Mouse (Mus musculus) common myeloid progenitor, adult 5-6 weeks (primary cell): ENCODE results near the gene Igfbp7. TPM values are rescaled to one million over a fixed set of nuclear protein-coding genes. Genes with fewer than 3 reads are reported as not detected.
A peak's percentile ranks its signal among the peaks of the same experiment; 100 is the strongest.

ENCODE experiments used
- ATAC-seq: replicated peaks from 2 replicates; pipeline ENCODE4 v1.8.0; 2016; ENCODE audit warnings: low read depth, mild to moderate bottlenecking, moderate TSS enrichment, inconsistent platforms; ENCODE audit not compliant: poor library complexity, severe bottlenecking
- total RNA-seq: library from RNA; stranded (forward); fragments of 200-1000, 187-1606 nt; gene quantifications from 2 replicates; pipeline ENCODE4 v1.2.3, GENCODE M21; 2017

Gene Igfbp7
- total RNA-seq, 1 experiment from 2014 or later, result 2.7 TPM

GRCm38 (mm10) chr5:77357405-77358149 lies 50.3 kb downstream of the Igfbp7 start:
- peak; percentile 79 for ATAC-seq

GRCm38 (mm10) chr5:77355307-77356265 lies 52.3 kb downstream of the Igfbp7 start:
- ATAC-seq, result no peak

- ATAC-seq, result peak; percentile 70
These were observed 53.5 kb downstream of the Igfbp7 start for GRCm38 (mm10) chr5:77354361-77354787.

- ATAC-seq, result no peak
These were observed 56.1 kb downstream of the Igfbp7 start for GRCm38 (mm10) chr5:77351691-77352090.

GRCm38 (mm10) chr5:77349971-77350658 lies 57.7 kb downstream of the Igfbp7 start:
- ATAC-seq, result no peak

DNA sequence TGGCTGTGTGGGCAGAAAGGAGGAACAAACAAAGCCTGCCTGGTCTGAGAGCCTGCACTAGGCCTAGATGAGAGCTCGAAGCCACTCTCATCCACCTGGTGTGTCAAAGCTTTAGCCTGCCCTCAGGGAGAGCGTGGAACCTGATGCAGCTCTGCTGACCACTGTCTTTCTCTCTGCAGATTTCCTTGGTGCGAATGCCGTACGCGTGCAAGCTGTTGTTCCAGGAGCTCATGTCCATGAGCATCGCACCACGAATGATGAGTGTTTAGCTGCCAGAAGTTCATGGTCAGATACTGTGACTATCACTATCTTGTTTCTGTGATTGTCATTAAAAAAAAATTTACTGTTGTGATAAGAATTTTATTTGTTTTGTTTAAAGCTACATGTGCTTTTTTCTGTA lies 58.9 kb downstream of the Igfbp7 start:
- ATAC-seq, result no peak

DNA sequence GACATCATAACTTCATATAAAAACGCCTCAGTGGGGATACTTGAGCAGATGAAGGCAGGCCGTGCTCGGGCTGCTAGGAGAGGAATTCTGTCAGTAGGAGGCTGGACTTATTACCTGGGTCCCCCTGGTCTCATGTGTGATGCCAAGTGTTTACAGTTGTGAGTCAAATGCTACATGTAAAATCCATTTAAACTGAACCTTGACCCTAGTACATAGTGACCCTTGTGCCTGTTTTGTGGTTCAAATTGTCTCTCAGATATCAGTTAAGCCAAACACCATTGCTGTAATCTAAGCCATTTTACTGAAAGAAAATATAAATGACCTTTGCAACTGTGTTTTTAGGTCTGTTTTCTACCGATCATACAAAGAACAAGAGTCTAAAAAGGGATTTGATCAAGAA lies 67.8 kb downstream of the Igfbp7 start:
- ATAC-seq, result no peak

DNA sequence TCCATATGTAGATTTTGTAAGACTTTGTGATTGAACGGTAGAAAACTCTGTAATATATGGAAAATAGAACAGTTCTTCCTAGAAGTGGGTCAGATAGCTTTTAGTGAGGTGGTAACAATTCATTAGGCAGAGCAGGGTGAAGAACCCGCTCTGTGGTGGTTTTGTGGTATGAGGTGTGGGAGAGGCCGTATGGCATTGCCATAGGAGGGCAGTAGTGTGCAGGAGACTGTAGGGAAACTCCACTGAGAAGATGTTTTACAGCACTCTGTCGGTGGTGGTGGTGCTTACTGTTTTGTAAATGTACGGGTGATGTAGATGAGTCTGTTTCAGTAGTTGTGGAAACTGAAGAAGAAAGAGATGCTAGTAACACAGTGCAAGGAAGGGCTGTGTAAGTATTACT lies 77.7 kb downstream of the Igfbp7 start:
- ATAC-seq, result peak; percentile 78

GRCm38 (mm10) chr5:77324936-77325335 lies 82.9 kb downstream of the Igfbp7 start:
- ATAC-seq, result no peak

DNA sequence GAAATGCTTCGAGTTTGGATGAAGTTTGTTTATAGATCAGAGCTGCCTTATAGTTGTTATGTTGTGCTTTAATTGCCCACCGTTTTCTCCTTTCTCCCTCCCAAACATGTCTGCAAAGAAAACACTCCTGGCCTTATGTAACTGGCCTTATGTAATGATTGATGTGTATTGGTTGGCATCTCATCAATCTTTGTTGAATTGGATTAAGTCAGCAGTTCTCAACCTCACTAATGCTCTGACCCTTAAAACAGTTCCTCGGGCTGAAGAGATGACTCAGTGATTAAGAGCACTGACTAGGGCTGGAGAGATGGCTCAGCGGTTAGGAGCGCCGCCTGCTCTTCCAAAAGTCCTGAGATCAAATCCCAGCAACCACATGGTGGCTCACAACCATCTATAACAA lies 92.9 kb downstream of the Igfbp7 start:
- no peak for ATAC-seq

- ATAC-seq, result no peak
These were observed 93.6 kb downstream of the Igfbp7 start for GRCm38 (mm10) chr5:77314206-77314605.

DNA sequence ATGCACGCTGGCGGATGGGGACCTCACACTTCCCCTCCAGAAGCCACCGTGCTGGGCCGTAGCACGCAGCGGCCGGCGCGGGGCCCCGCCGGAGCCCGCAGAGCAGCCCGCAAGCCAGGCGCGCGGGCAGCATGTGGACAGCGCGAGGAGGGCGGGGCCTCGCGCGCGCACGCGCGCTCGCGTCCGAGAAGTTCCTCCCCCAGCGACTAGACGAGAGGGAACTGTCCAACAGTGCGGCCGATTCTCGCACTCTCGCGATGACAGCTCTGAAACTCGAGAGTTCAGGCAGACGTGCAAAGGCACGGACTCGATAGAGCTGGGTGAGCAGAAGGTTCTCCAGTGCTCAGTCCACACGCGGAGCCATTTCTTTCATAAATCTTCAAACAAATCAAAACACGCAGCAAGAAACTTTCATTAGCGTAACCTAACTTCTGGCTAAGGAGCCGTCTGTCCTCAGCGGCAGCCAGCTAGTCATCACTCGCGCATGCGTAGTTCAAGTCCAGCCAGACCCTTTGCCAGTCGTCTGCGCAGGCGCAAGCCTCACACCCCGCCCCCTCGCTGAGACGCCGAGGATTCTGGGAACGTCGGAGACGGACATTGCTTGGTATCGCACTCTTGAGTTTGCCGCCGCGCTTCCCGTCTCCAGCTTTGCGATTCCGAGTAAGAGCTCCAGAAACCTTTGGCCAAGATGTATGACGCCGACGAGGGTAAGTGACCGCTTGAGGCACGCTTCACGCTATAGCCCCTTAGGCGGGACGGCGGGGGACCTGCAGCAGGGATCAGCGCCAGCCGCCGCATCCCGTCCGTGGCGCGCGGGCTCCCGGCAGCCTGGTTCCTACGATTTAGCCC lies 97.7 kb downstream of the Igfbp7 start, which contains the start of the genes Noa1 and Polr2b:
TSS of gene Noa1 (minus strand) at position 161 of the 849 bp plus-strand sequence.
TSS of gene Polr2b (plus strand) at position 224 of the 849 bp plus-strand sequence.
- ATAC-seq, result peak; percentile 86

GRCm38 (mm10) chr5:77309051-77309906 lies 98.6 kb downstream of the Igfbp7 start:
- ATAC-seq, result peak; percentile 26

- no peak for ATAC-seq
These were observed 99.9 kb downstream of the Igfbp7 start for GRCm38 (mm10) chr5:77307821-77308553.

GRCm38 (mm10) chr5:77301296-77301903 lies 106.4 kb downstream of the Igfbp7 start:
- ATAC-seq, result no peak

GRCm38 (mm10) chr5:77299486-77299885 lies 108.4 kb downstream of the Igfbp7 start:
- ATAC-seq, result no peak
